Mouse (Mus musculus) cerebellum, adult 2 months (tissue): ENCODE measurements around the gene Slc25a30. TPM values are rescaled to one million over a fixed set of nuclear protein-coding genes. Genes with fewer than 3 reads are reported as not detected.

Source experiments
- DNase-seq, 2 experiments: peaks; one replicate each; pipeline ENCODE4 v3.0.0; 2021
- H3K27ac ChIP-seq: fragments of 200-500 bp; 2 replicates; pipeline ENCODE4 v1.5.1; 2012; ENCODE audit warnings: low read length, control low read depth, inconsistent platforms; ENCODE audit not compliant: insufficient read depth
- H3K27me3 ChIP-seq: fragments of 200-500 bp; 2 replicates; pipeline ENCODE4 v1.6.1; 2012; ENCODE audit warnings: inconsistent platforms, mild to moderate bottlenecking, low read length, moderate library complexity; ENCODE audit not compliant: control insufficient read depth, insufficient read depth
- H3K4me1 ChIP-seq: fragments of 200-500 bp; 2 replicates; pipeline ENCODE4 v1.6.1; 2011; ENCODE audit warnings: low read length; ENCODE audit not compliant: control insufficient read depth, insufficient read depth
- H3K4me3 ChIP-seq: fragments of 200-500 bp; replicated peaks from 2 replicates; pipeline ENCODE3; 2011; ENCODE audit warnings: mild to moderate bottlenecking, low read depth, low read length, control low read depth; ENCODE audit not compliant: insufficient read depth
- CTCF ChIP-seq: fragments of 200-500 bp; IDR thresholded peaks from 2 replicates; pipeline ENCODE4 v1.5.1; 2011; ENCODE audit warnings: low read depth, mild to moderate bottlenecking, control low read depth, low read length, moderate library complexity, borderline replicate concordance; ENCODE audit not compliant: insufficient read depth
- POLR2A ChIP-seq: fragments of 200-500 bp; IDR thresholded peaks from 2 replicates; pipeline ENCODE4 v1.6.1; 2011; ENCODE audit warnings: low read length, control low read depth, borderline replicate concordance; ENCODE audit not compliant: insufficient read depth
- WGBS: fragments of 180-500 bp; shearing (Covaris S2); methylation state at CpG from one replicate; pipeline ENCODE4 v1.1.7; 2018; 5-methylcytosine and 5-hydroxymethylcytosine counted together
- polyA plus RNA-seq: library from polyadenylated mRNA; depleted of rRNA; stranded (reverse); fragments of >200 nt; gene quantifications from 2 replicates; pipeline ENCODE4 v1.2.3, GENCODE M21; 2012

The Slc25a30 gene
- polyA plus RNA-seq, 1 experiment, result 12.2 TPM

DNA sequence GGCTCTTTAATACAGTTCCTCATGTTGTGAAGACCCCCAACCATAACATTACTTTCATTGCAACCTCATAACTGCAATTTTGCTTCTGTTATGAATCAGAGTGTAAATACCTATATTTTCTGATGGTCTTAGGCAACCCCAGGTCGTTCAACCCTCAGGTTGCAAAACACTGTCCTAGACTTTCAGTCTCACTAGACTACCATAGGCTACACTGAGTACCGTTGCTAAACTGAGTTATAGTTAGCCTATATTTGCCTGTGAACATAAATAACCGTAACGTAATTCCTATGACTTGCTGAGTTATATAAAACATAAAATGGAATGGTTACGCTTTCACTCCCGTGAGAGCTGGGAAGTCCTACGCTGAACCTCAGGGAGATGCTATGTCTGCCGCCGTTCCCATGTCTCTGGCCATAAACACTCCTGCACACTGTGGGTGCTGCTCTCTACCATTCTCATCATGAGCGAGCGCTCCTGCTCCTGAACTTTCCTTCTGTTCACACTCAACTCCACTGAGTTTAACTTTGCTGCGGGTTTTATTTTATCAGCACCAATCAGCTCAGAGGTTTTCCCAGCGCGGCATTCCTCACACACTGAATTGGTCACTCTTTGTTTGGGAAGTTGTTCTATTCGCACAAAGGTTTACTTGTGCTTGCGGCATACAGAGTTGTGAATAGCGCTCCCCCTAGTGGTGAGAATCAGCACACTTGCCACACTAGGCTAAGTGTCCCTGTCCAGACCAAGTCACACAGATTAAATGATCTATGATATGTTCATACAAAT is 19.2 kb downstream of the Slc25a30 start:
- TF ChIP-seq CTCF (peak; percentile 83), POLR2A (no peak)
- H3K4me1 ChIP-seq, result no peaks in the 10 kb centered on the region
- no peak overlapping the region for H3K4me3 ChIP-seq
- WGBS, result 49% methylated on average over 17 of the region's 17 CpGs
- DNase-seq, result peak; percentile 60 to 69
- H3K27ac ChIP-seq, result no peak overlapping the region
- H3K27me3 ChIP-seq, result no peaks in the 10 kb centered on the region

DNA sequence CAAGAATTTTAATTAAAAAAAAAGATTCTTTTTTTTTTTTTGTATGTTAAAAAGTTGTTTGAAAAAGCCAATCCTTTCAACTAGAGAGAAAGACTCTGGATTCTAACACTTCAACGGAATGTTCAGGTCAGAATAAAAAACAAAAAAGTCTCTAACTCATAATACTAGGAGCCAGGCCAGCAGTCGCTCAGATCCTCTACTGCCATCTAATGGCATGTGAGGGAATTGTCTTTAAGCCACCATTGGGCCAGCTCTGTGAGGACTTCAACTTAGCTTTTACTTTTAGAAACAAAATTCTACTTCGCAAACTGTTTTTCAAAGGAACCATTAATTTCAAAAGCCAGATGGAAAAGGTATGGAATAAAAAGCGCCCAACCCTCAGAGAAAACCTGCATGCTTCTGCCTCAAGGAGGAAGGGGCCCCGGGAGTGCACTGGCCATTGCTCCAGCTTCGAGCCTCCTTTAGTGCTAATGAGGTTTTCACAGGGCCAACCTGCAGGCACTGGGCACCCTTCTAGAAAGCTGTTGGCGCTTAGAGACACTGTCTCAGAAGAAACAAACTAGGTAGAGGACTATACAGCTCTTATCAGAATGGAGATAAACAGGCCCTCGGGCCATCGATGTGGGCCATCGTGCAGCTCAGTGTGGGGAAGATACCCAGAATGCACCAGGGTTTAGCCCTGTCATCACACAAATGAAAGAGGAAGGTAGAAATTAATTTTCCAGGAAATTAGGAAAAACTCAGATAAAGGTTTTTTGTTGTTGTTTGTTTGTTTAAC is 25.6 kb downstream of the Slc25a30 start:
- WGBS, result 60% methylated on average over 10 of the region's 10 CpGs
- Histone ChIP-seq H3K4me3 (no peak overlapping the region), H3K4me1 (peaks cover 8% of the 10 kb centered on the region; the same call in 1 of the 2 replicates), H3K27me3 (no peaks in the 10 kb centered on the region), H3K27ac (no peak overlapping the region)
- TF ChIP-seq CTCF, result peak; percentile 70
- no peak for TF ChIP-seq POLR2A
- DNase-seq, result peak; percentile 35 to 56

DNA sequence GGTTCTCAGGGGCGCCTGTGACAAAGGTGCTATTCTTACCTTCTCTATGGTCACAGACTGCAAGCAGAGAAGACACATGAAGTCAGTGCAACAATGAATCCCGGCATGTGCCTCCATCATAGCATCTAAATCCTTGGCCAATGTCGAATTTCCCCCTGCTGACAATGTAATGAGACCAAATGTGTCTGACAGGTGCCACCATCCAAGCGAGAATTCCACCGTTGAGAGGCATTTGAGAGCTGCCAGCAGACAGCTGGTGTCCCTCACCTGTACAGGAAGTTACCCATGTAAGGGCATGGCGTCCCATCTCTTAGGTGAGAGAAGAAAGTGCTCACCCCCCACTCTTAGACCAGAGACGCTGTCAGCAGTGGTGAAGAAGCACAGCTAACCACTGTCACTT is 28.4 kb downstream of the Slc25a30 start:
- H3K27me3 ChIP-seq, result no peaks in the 10 kb centered on the region
- TF ChIP-seq CTCF (no peak), POLR2A (peak; percentile 10; the same call in 1 of the 2 replicates)
- peak overlapping the region; percentile 62 for H3K27ac ChIP-seq
- 10% methylated on average over 7 of the region's 7 CpGs for WGBS
- peak; percentile 83 to 94 for DNase-seq
- peaks cover 8% of the 10 kb centered on the region; the same call in 1 of the 2 replicates for H3K4me1 ChIP-seq
- H3K4me3 ChIP-seq, result no peak overlapping the region

DNA sequence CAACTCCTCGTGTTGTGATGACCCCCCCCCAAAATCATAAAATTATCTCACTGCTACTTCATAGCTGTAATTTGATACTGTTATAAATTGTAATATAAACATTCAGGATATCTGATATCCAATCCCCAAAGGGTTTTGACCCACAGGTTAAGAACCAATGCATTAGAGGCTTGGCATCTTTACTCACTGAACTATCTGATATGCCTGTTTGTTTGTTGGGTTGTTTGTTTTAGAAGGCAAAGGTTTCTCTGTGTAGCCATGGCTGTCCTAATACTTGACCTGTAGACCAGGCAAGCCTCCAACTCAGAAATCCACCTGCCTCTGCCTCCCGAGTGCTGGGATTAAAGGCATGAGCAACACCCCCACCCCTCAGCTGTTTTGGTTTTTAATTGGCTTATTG is 29.0 kb downstream of the Slc25a30 start:
- Histone ChIP-seq H3K4me3 (no peak overlapping the region), H3K27me3 (no peaks in the 10 kb centered on the region)
- 61% methylated on average over 2 of the region's 2 CpGs for WGBS

DNA sequence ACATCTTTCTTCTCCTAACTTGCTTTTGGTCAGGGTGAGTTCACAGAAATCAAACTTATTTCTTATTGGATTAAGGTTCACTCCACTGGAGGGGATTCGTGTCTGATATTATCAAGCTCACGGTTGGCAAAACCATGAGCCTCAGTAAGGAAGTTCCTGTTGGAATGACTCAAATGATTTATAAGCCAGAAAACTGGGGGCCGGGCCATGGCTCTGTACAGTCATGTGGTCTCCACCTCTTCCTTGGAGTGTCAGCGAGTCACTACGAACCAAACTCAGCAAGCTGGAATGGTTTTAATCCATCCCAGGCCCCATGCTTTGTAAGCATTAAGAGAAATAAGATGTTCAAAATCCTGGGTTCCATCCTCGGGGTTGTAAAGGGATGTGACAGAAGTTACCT is 29.9 kb downstream of the Slc25a30 start:
- peaks cover 20% of the 10 kb centered on the region; the same call in 1 of the 2 replicates for H3K4me1 ChIP-seq
- no peak for TF ChIP-seq CTCF
- no peak for TF ChIP-seq POLR2A
- H3K4me3 ChIP-seq, result no peak overlapping the region
- H3K27ac ChIP-seq, result no peak overlapping the region
- 90% methylated on average over 6 of the region's 6 CpGs for WGBS
- H3K27me3 ChIP-seq, result no peaks in the 10 kb centered on the region
- DNase-seq, result no peak

More for the DNA sequence above, 29.0 kb downstream of the Slc25a30 start:
- peak in 1 of 2 experiments; percentile 43 for DNase-seq
- Histone ChIP-seq H3K27ac (peak overlapping the region; percentile 62), H3K4me1 (peaks cover 13% of the 10 kb centered on the region; the same call in 1 of the 2 replicates)
- TF ChIP-seq POLR2A (no peak), CTCF (no peak)

DNA sequence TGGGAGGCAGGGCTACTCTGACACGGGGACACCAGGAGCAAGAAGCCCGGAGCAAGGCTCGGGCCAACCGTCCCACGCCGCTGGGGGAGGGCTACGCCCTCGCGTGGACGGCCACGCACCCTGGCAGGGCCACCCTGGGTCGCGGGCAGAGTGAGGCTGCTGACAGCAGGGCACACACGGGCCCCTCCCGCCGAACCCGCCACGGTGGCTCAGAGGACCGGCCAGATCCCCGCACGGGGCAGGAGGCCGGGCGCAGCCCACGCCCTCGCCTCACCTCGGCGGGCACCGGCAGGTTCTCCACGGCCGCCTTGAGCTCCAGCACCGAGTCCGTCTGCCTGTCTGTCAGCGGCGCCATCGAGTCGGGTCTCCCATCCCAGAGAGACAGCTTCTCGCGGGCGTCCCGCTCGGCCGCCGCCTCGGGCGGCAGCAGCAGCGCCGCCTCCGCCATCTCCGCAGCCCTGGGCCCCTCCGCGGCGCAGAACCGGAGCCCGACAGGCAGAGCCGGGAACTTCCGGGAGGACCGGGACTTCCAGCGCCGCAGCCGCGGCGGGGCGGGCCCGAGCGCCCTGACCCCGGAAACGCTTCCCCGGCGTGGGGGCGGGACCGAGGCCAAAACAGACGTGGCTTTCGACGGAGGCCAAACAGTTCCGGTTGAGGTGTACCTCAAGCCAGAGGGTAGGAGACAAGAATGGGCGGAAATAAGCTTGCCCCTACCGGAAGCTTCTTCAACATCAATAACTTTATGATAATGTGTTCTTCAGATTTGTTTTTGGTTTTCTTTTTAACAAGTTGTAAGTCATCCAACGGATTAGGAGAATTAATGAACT is 32.6 kb downstream of the Slc25a30 start, which contains the start of gene Cog3:
Cog3 (minus strand) TSS at position 527 of the 827 bp plus-strand sequence.
- WGBS, result under 1% methylated on average over 78 of the region's 78 CpGs
- TF ChIP-seq POLR2A, result peak; percentile 63
- no peak for TF ChIP-seq CTCF
- peak; percentile 97 to 98 for DNase-seq
- H3K4me1 ChIP-seq, result peaks cover 24% of the 10 kb centered on the region; the same call in 1 of the 2 replicates
- H3K27me3 ChIP-seq, result no peaks in the 10 kb centered on the region
- peak within 1 kb of the TSS; percentile 46; the same call in 1 of the 2 replicates for H3K27ac ChIP-seq
- H3K4me3 ChIP-seq, result peak within 1 kb of the TSS; percentile 62

DNA sequence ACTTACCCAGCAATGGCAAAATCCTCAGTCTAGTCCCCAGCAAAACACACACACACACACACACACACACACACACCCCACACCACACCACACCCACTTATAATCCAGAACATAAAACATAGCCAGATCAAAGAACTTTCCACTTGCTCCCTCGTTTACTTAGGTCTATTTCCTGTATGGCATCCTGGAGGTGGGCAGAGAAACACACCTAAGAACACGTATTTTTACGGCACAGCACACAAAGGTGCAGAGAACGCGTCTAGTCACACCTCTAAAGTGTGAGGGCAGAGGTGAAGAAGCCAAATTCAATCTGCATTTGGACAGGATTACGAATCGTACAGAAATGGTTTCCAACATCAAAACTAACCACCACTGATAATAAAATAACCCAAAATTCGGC is 33.6 kb downstream of the Slc25a30 start:
- H3K27me3 ChIP-seq, result no peaks in the 10 kb centered on the region
- H3K27ac ChIP-seq, result no peak overlapping the region
- WGBS, result 54% methylated on average over 8 of the region's 8 CpGs
- TF ChIP-seq CTCF (no peak), POLR2A (no peak)
- H3K4me1 ChIP-seq, result peaks cover 22% of the 10 kb centered on the region; the same call in 1 of the 2 replicates
- peak overlapping the region; percentile 46 for H3K4me3 ChIP-seq
- DNase-seq, result no peak
